In genomic region chr13:96188618-96189017, GRCm38 (mm10) we compare ENCODE assay signal across 19 mouse cellular contexts. TPM values are rescaled to one million over a fixed set of nuclear protein-coding genes. Genes with fewer than 3 reads are reported as not detected.
DNase-seq lines count a peak whose midpoint lies in the region; ATAC-seq and TF ChIP-seq lines count a peak whose summit lies in the region.
"Had no signal": no experiment of that assay in that cellular context is flagged by ENCODE, and none has a peak within 500 bp of the region (broad histone marks: within the 10 kb centered on the region; RNA-seq: fewer than 3 reads in every experiment).

No protein-coding gene starts in this region.

- H3K27me3 ChIP-seq in hindbrain, postnatal 0 days (ENCODE audit: insufficient read depth, low read length): no peaks in the 10 kb centered on the region
- no peaks in the 10 kb centered on the region for H3K27me3 ChIP-seq in hindbrain, embryonic 13.5 days
- H3K27me3 ChIP-seq in forebrain, embryonic 14.5 days (replicated peaks; ENCODE audit: control insufficient read depth, insufficient read depth, low read length): no peaks in the 10 kb centered on the region
- H3K27me3 ChIP-seq in midbrain, embryonic 15.5 days (replicated peaks): no peaks in the 10 kb centered on the region
- no peaks in the 10 kb centered on the region for H3K27me3 ChIP-seq in kidney, embryonic 16.5 days (ENCODE audit: insufficient read depth, low read length)
- H3K27me3 ChIP-seq: embryonic facial prominence, embryonic 13.5 days had no signal

- no peaks in the 10 kb centered on the region for H3K4me1 ChIP-seq in hindbrain, postnatal 0 days (ENCODE audit: insufficient read depth, low read length)
- no peaks in the 10 kb centered on the region; the same call in 1 of the 2 replicates for H3K4me1 ChIP-seq in hindbrain, embryonic 13.5 days (replicated peaks)
- H3K4me1 ChIP-seq in forebrain, embryonic 14.5 days (ENCODE audit: control insufficient read depth, insufficient read depth, low read length): peaks cover 5% of the 10 kb centered on the region; the same call in 1 of the 2 replicates
- H3K4me1 ChIP-seq in midbrain, embryonic 15.5 days: peaks cover 8% of the 10 kb centered on the region
- H3K4me1 ChIP-seq in kidney, embryonic 16.5 days (ENCODE audit: insufficient read depth, low read length): no peaks in the 10 kb centered on the region
- H3K4me1 ChIP-seq: embryonic facial prominence, embryonic 13.5 days; limb, embryonic 10.5 days had no signal

- no peak overlapping the region for H3K9ac ChIP-seq in hindbrain, postnatal 0 days (replicated peaks; ENCODE audit: low read length)
- no peak overlapping the region for H3K9ac ChIP-seq in hindbrain, embryonic 13.5 days
- H3K9ac ChIP-seq in forebrain, embryonic 14.5 days (ENCODE audit: low read length): no peak overlapping the region
- H3K9ac ChIP-seq in midbrain, embryonic 15.5 days: no peak overlapping the region
- no peak overlapping the region for H3K9ac ChIP-seq in kidney, embryonic 16.5 days (replicated peaks; ENCODE audit: low read length)
- H3K9ac ChIP-seq: embryonic facial prominence, embryonic 13.5 days had no signal

- H3K36me3 ChIP-seq in hindbrain, postnatal 0 days (ENCODE audit: insufficient read depth, low read length): no peaks in the 10 kb centered on the region
- no peaks in the 10 kb centered on the region for H3K36me3 ChIP-seq in hindbrain, embryonic 13.5 days
- H3K36me3 ChIP-seq in forebrain, embryonic 14.5 days (ENCODE audit: control insufficient read depth, insufficient read depth, low read length): no peaks in the 10 kb centered on the region
- H3K36me3 ChIP-seq in midbrain, embryonic 15.5 days (replicated peaks): no peaks in the 10 kb centered on the region
- H3K36me3 ChIP-seq in kidney, embryonic 16.5 days (ENCODE audit: insufficient read depth, low read length): no peaks in the 10 kb centered on the region
- H3K36me3 ChIP-seq: embryonic facial prominence, embryonic 13.5 days; G1E; limb, embryonic 10.5 days had no signal

- ATAC-seq in hindbrain, postnatal 0 days: 0 out of 2 replicates have a peak, but pooled peaks have one; percentile 21
- no peak for ATAC-seq in hindbrain, embryonic 13.5 days (ENCODE audit: low FRiP score)
- ATAC-seq in forebrain, embryonic 14.5 days: peak; percentile 75
- peak; percentile 80 for ATAC-seq in midbrain, embryonic 15.5 days (replicated peaks)
- ATAC-seq in kidney, embryonic 16.5 days (ENCODE audit: low FRiP score, low TSS enrichment): no peak

- TF ChIP-seq CTCF in hindbrain, postnatal 0 days (IDR thresholded peaks at IDR 0.05; ENCODE audit: low read depth): no peak

- no peaks in the 10 kb centered on the region for H3K9me3 ChIP-seq in hindbrain, postnatal 0 days (ENCODE audit: low read length)
- H3K9me3 ChIP-seq in hindbrain, embryonic 13.5 days: no peaks in the 10 kb centered on the region
- H3K9me3 ChIP-seq in forebrain, embryonic 14.5 days (replicated peaks; ENCODE audit: control insufficient read depth, low read length): no peaks in the 10 kb centered on the region; the same call in 1 of the 2 replicates
- H3K9me3 ChIP-seq in midbrain, embryonic 15.5 days: no peaks in the 10 kb centered on the region; the same call in 1 of the 2 replicates
- 0 out of 2 replicates have a peak, but pooled peaks cover 5% of the 10 kb centered on the region for H3K9me3 ChIP-seq in kidney, embryonic 16.5 days (ENCODE audit: low read length)
- H3K9me3 ChIP-seq: embryonic facial prominence, embryonic 13.5 days; G1E; limb, embryonic 10.5 days had no signal

- 16% methylated on average over 4 of the region's 4 CpGs for WGBS in hindbrain, postnatal 0 days
- 19% methylated on average over 4 of the region's 4 CpGs for WGBS in hindbrain, embryonic 13.5 days
- 2% methylated on average over 4 of the region's 4 CpGs for WGBS in forebrain, embryonic 14.5 days
- 9% methylated on average over 4 of the region's 4 CpGs for WGBS in midbrain, embryonic 15.5 days
- WGBS in kidney, embryonic 16.5 days: 34% methylated on average over 4 of the region's 4 CpGs

- no peak for DNase-seq in hindbrain, postnatal 0 days (ENCODE audit: low spot score)
- peak; percentile 11 for DNase-seq in WW6 (ENCODE audit: low read depth, low spot score)
- DNase-seq in forebrain, embryonic 14.5 days (ENCODE audit: low spot score): peak; percentile 70
- no peak for DNase-seq in urinary bladder, postnatal 25 days (ENCODE audit: low spot score)
- DNase-seq: adrenal gland, adult 2 months; cerebellum, adult 11-12 months; gastrocnemius, adult 2 months; heart, adult 18-20 months; kidney, adult 8-10 months; lung, adult 2 months; lung, postnatal 36 days; right cerebral cortex, adult 18-20 months had no signal

- H3K27ac ChIP-seq in hindbrain, postnatal 0 days: no peak overlapping the region
- no peak overlapping the region for H3K27ac ChIP-seq in hindbrain, embryonic 13.5 days
- H3K27ac ChIP-seq in forebrain, embryonic 14.5 days (ENCODE audit: low read depth, low read length): no peak overlapping the region
- H3K27ac ChIP-seq in midbrain, embryonic 15.5 days: no peak overlapping the region
- no peak overlapping the region for H3K27ac ChIP-seq in kidney, embryonic 16.5 days (ENCODE audit: low read length)
- H3K27ac ChIP-seq: embryonic facial prominence, embryonic 13.5 days; gastrocnemius, adult 2 months; limb, embryonic 10.5 days had no signal

- no peak overlapping the region for H3K4me3 ChIP-seq in hindbrain, postnatal 0 days (ENCODE audit: low read length)
- H3K4me3 ChIP-seq in hindbrain, embryonic 13.5 days: no peak overlapping the region
- H3K4me3 ChIP-seq in forebrain, embryonic 14.5 days (ENCODE audit: low read depth, low read length): no peak overlapping the region
- H3K4me3 ChIP-seq in midbrain, embryonic 15.5 days: no peak overlapping the region
- no peak overlapping the region for H3K4me3 ChIP-seq in kidney, embryonic 16.5 days (ENCODE audit: low read length)
- H3K4me3 ChIP-seq: embryonic facial prominence, embryonic 13.5 days; gastrocnemius, adult 2 months; limb, embryonic 10.5 days had no signal

- no peak overlapping the region for H3K4me2 ChIP-seq in hindbrain, postnatal 0 days (ENCODE audit: low read depth, low read length)
- H3K4me2 ChIP-seq in hindbrain, embryonic 13.5 days: no peak overlapping the region
- peak overlapping the region; percentile 16; the same call in 1 of the 2 replicates for H3K4me2 ChIP-seq in forebrain, embryonic 14.5 days (ENCODE audit: low read length)
- H3K4me2 ChIP-seq in midbrain, embryonic 15.5 days: no peak overlapping the region
- no peak overlapping the region for H3K4me2 ChIP-seq in kidney, embryonic 16.5 days (replicated peaks; ENCODE audit: low read depth, low read length)
- H3K4me2 ChIP-seq: embryonic facial prominence, embryonic 13.5 days; liver, embryonic 11.5 days had no signal

RNA-seq across cellular contexts. Expression of gene Sv2c, which starts 56.2 kb away (rescaled TPM):
- total RNA-seq in hindbrain, postnatal 0 days (2014; rRNA removed): 47.3 and 57.2 TPM in 2 replicates
- polyA plus RNA-seq in hindbrain, postnatal 0 days (2015; fragmentation: Nextera tagmentation; extraction: Ambion mirVana): 23.7 and 30.4 TPM in 2 replicates
- 18.6 and 21.6 TPM in 2 replicates for polyA plus RNA-seq in hindbrain, embryonic 13.5 days (2015; fragmentation: Nextera tagmentation; extraction: Ambion mirVana)
- polyA plus RNA-seq in forebrain, embryonic 14.5 days (2014; fragmentation: Nextera tagmentation; extraction: Ambion mirVana): 1.8 and 3.9 TPM in 2 replicates
- polyA plus RNA-seq in midbrain, embryonic 15.5 days (2015; fragmentation: Nextera tagmentation; extraction: Ambion mirVana): 9.1 and 10.9 TPM in 2 replicates
- polyA plus RNA-seq in kidney, embryonic 16.5 days (2015; fragmentation: Nextera tagmentation; extraction: Ambion mirVana): 0.74 and 0.86 TPM in 2 replicates

Comparison
In these comparisons a context has a peak if more than half of its experiments do, and no peak if none do; other contexts are left out.
1. ATAC-seq: peak in hindbrain, postnatal 0 days (single experiment), forebrain, embryonic 14.5 days (single experiment) and midbrain, embryonic 15.5 days (single experiment); none in hindbrain, embryonic 13.5 days (single experiment) and kidney, embryonic 16.5 days (single experiment).
2. DNase-seq: peak in WW6 (single experiment) and forebrain, embryonic 14.5 days (single experiment); none in hindbrain, postnatal 0 days (single experiment) and urinary bladder, postnatal 25 days (single experiment).